Mouse (Mus musculus): ENCODE data around the gene Sirt4. TPM values are rescaled to one million over a fixed set of nuclear protein-coding genes. Genes with fewer than 3 reads are reported as not detected.

Gene Sirt4
- polyA plus RNA-seq, 1 experiment from 2014 or later: 16.2 TPM

DNA sequence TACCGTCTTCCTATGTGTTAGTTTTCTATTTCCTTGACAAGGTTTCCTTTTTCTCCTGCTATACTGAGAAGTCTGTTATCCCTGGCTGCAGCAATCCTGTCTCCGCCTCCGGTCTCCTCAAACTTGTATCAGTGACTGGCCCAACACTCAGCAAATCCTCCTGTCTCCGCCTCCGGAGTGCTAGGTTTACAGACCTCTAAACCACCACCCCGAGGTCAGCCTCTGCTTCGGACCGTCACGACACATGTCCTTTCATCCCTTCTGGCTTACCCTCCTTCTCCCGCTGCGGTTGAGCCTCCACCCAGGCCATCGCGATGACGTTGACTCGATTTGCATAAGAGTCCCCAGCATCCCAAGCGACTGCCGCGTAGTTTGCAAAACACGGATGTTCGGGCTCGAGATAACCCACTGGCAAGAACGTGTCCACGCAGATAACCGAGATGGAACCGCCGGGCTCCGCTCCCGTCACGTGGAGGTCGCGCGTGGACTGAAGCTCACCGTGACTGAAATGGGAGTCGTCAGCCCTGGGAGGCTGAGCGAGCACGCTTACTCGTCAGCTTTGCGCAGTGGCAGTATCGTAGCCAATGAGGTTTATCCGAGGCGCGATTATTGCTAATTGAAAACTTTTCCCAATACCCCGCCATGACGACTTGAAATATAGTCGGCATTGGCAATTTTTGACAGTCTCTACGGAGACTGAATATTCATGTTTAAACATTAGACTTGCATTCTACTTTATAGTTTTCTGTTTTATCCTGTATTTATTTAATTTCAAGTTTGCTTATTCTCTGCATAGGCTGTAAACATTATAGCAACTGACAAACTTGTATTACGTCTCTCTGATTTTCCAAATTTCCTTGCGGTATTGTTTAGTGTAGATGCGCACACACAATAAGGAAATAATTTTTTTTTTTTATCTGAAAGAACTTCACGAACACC, 5.4 kb upstream of the Sirt4 start:
- ATAC-seq (ENCODE audit: low FRiP score) (peak; percentile 86), DNase-seq (ENCODE audit: low spot score, missing footprints) (peak; percentile 98)
- peaks cover 12% of the 10 kb centered on the region for H3K4me1 ChIP-seq (ENCODE audit: control insufficient read depth, insufficient read depth, low read length)
- peak overlapping the region; percentile 19 for H3K4me3 ChIP-seq (ENCODE audit: low read depth, low read length)
- H3K27ac ChIP-seq (ENCODE audit: low read depth, low read length): peak overlapping the region; percentile 100
- no peaks in the 10 kb centered on the region for H3K9me3 ChIP-seq (ENCODE audit: control insufficient read depth, low read length)
- H3K4me2 ChIP-seq: peak overlapping the region; percentile 36
- H3K9ac ChIP-seq (ENCODE audit: low read length): peak overlapping the region; percentile 90
- no peaks in the 10 kb centered on the region for H3K36me3 ChIP-seq (ENCODE audit: control insufficient read depth, insufficient read depth, low read length)
- WGBS: under 1% methylated on average over 50 of the region's 50 CpGs
- no peaks in the 10 kb centered on the region for H3K27me3 ChIP-seq (ENCODE audit: control insufficient read depth, insufficient read depth, low read length)

DNA sequence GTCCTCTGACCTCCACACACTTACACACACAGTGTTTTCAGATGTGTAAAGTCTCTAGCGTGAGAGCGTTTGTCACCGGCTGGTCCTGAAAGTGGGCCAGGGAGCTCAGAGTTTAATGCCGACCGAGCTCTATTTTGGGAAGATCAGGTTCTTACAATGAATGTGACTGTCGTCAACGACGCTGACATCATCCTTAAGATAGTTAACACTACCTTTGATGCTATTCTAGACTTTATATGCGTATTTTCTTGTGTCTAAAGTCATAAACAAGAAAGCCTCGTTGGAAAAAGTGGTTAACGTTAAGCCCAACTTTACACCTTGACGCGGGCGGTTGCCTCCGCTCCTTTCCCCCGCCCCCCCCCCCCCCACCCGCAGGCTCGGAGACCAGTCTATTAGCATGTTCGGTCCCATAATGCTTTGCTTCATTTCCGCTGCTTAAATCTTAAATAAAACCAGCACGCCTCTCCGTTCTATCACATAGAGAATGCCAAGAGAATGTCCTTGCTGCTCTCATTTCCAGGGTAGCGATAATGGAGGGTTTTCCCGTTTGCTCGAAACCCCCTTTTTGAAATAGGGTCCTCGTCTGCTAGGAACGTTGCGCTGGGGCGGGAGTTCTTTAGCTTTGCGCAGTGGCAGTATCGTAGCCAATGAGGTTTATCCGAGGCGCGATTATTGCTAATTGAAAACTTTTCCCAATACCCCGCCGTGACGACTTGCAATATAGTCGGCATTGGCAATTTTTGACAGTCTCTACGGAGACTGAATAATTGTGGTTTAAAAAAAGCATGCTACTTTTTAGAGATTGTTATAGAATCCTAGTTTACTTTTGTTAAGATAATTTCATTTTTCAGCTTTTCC, 4.5 kb upstream of the Sirt4 start:
- peaks cover 12% of the 10 kb centered on the region for H3K4me1 ChIP-seq (ENCODE audit: control insufficient read depth, insufficient read depth, low read length)
- 1% methylated on average over 39 of the region's 39 CpGs for WGBS
- no peaks in the 10 kb centered on the region for H3K27me3 ChIP-seq (ENCODE audit: control insufficient read depth, insufficient read depth, low read length)
- peak overlapping the region; percentile 19 for H3K4me3 ChIP-seq (ENCODE audit: low read depth, low read length)
- peak overlapping the region; percentile 36 for H3K4me2 ChIP-seq
- H3K9me3 ChIP-seq (ENCODE audit: control insufficient read depth, low read length): no peaks in the 10 kb centered on the region
- ATAC-seq (ENCODE audit: low FRiP score) (peak; percentile 76), DNase-seq (ENCODE audit: low spot score, missing footprints) (peak; percentile 98)
- peak overlapping the region; percentile 90 for H3K9ac ChIP-seq (ENCODE audit: low read length)
- peak overlapping the region; percentile 100 for H3K27ac ChIP-seq (ENCODE audit: low read depth, low read length)
- H3K36me3 ChIP-seq (ENCODE audit: control insufficient read depth, insufficient read depth, low read length): no peaks in the 10 kb centered on the region

DNA sequence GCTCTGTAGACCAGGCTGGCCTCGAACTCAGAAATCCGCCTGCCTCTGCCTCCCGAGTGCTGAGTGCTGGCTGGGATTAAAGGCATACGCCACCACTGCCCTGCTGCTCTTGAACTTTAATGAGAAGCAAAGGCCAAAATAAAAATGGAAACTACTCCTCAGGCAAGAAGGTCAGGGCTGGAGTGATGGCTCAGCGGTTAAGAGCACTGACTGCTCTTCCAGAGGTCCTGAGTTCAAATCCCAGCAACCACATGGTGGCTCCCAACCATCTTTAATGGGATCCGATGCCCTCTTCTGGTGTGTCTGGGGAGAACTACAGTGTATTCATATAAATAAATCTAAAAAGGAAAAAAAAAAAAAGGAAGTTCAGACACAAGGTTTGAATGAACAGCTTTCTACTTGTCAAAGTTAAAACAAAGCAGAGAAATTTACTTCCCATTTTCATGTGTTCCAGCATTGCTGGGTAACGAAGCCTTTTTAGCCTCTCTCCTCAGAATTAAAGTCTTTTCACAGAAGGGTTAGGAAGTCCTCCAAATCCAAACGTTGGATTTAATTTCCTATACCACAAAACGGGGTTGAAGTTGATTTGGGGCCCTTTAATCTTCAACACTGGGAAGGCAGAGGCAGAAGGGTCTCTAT, 3.5 kb upstream of the Sirt4 start:
- DNase-seq (ENCODE audit: low spot score, missing footprints) (no peak), ATAC-seq (ENCODE audit: low FRiP score) (no peak)
- H3K27me3 ChIP-seq (ENCODE audit: control insufficient read depth, insufficient read depth, low read length): no peaks in the 10 kb centered on the region
- H3K27ac ChIP-seq (ENCODE audit: low read depth, low read length): no peak overlapping the region
- no peaks in the 10 kb centered on the region for H3K9me3 ChIP-seq (ENCODE audit: control insufficient read depth, low read length)
- WGBS: 76% methylated on average over 9 of the region's 9 CpGs
- peaks cover 20% of the 10 kb centered on the region for H3K4me1 ChIP-seq (ENCODE audit: control insufficient read depth, insufficient read depth, low read length)
- H3K4me3 ChIP-seq (ENCODE audit: low read depth, low read length): no peak overlapping the region
- H3K36me3 ChIP-seq (ENCODE audit: control insufficient read depth, insufficient read depth, low read length): no peaks in the 10 kb centered on the region
- no peak overlapping the region for H3K4me2 ChIP-seq
- no peak overlapping the region for H3K9ac ChIP-seq (ENCODE audit: low read length)

DNA sequence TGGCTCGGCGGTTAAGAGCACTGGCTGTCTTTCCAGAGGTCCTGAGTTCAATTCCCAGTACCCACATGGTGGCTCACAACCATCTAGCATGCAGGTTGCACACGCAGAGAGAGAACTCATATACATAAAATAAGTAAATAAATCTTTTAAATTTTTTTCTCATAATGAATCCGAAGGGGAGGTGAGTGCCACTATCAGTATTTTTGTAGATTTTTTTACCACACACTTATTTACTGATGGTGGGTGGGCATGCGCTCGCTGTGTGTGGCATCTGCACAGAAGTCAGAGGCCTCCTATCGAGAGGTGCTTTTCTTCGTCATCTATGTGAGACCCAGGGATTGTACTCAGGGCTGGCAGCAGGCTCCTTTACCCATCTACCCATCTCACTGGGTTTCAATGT, 2.8 kb upstream of the Sirt4 start:
- H3K4me1 ChIP-seq (ENCODE audit: control insufficient read depth, insufficient read depth, low read length): peaks cover 23% of the 10 kb centered on the region
- H3K27me3 ChIP-seq (ENCODE audit: control insufficient read depth, insufficient read depth, low read length): 0 out of 2 replicates have a peak, but pooled peaks cover under 1% of the 10 kb centered on the region
- WGBS: 83% methylated on average over 8 of the region's 8 CpGs
- no peak overlapping the region for H3K4me2 ChIP-seq
- H3K9ac ChIP-seq (ENCODE audit: low read length): no peak overlapping the region
- H3K9me3 ChIP-seq (ENCODE audit: control insufficient read depth, low read length): no peaks in the 10 kb centered on the region
- H3K36me3 ChIP-seq (ENCODE audit: control insufficient read depth, insufficient read depth, low read length): no peaks in the 10 kb centered on the region
- ATAC-seq (ENCODE audit: low FRiP score): no peak
- H3K27ac ChIP-seq (ENCODE audit: low read depth, low read length): no peak overlapping the region
- H3K4me3 ChIP-seq (ENCODE audit: low read depth, low read length): no peak overlapping the region
- DNase-seq (ENCODE audit: low spot score, missing footprints): peak; percentile 74

DNA sequence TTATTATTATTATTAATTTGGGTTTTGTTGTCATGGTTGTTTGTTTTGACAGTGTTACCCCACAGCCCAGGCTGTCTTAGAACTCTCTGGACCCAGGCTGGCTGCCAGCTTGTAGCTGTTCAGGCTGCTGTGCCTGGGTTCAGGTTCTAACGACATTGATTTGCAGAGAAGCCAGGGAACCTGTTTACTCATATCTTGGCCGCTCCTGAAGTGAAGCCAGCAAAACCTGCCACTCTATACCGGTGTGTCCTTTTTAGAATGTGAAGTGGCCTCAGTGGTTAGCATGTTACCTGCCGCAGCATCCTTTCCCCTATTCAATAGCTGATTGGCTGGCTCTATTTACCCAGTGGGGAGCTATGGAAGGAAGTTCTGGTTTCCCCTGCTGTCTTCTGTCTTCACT, 2.2 kb upstream of the Sirt4 start:
- DNase-seq (ENCODE audit: low spot score, missing footprints) (peak; percentile 60), ATAC-seq (ENCODE audit: low FRiP score) (no peak)
- Histone ChIP-seq H3K4me2 (no peak overlapping the region), H3K27me3 (ENCODE audit: control insufficient read depth, insufficient read depth, low read length) (0 out of 2 replicates have a peak, but pooled peaks cover 2% of the 10 kb centered on the region), H3K36me3 (ENCODE audit: control insufficient read depth, insufficient read depth, low read length) (no peaks in the 10 kb centered on the region), H3K4me1 (ENCODE audit: control insufficient read depth, insufficient read depth, low read length) (peaks cover 18% of the 10 kb centered on the region), H3K9me3 (ENCODE audit: control insufficient read depth, low read length) (no peaks in the 10 kb centered on the region), H3K9ac (ENCODE audit: low read length) (no peak overlapping the region; the same call in 1 of the 2 replicates), H3K4me3 (ENCODE audit: low read depth, low read length) (no peak overlapping the region), H3K27ac (ENCODE audit: low read depth, low read length) (no peak overlapping the region)
- WGBS: 61% methylated on average over 4 of the region's 4 CpGs

DNA sequence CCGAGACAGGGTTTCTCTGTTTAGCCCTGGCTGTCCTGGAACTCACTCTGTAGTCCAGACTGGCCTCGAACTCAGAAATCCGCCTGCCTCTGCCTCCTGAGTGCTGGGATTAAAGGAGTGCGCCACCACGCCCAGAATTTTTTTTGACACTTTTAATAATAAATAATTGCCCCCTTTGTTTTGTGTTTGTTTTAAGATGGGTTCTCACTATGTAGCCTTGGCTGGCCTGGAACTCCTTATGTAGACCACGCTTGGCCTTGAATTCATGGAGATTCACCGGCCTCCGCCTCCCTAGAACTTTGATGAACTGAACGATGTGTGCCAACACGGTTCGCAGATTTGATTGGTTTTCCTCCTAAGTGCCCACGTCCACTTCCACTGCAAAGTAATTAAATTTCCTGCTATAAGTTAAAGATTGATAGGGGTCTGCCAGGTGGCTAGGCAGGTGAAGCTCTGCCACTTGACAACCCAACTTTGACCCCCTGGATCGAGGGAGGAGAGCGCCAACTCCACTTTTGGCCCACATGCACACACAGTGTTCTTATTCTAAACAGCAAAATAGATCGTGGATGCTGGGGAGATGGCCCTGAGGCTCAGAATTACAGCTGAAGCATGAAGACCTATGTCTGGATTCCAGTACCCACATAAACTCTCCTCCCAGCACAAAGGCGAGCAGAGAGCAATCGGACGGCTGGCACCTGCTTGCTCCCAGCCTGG, 1.1 kb upstream of the Sirt4 start:
- DNase-seq (ENCODE audit: low spot score, missing footprints): peak; percentile 51
- no peak overlapping the region for H3K4me2 ChIP-seq
- H3K36me3 ChIP-seq (ENCODE audit: control insufficient read depth, insufficient read depth, low read length): no peaks in the 10 kb centered on the region
- WGBS: 91% methylated on average over 18 of the region's 18 CpGs
- ATAC-seq (ENCODE audit: low FRiP score): no peak
- H3K9ac ChIP-seq (ENCODE audit: low read length): no peak overlapping the region
- H3K4me1 ChIP-seq (ENCODE audit: control insufficient read depth, insufficient read depth, low read length): peaks cover 15% of the 10 kb centered on the region; the same call in 1 of the 2 replicates
- H3K4me3 ChIP-seq (ENCODE audit: low read depth, low read length): no peak overlapping the region
- H3K27me3 ChIP-seq (ENCODE audit: control insufficient read depth, insufficient read depth, low read length): 0 out of 2 replicates have a peak, but pooled peaks cover 5% of the 10 kb centered on the region
- H3K27ac ChIP-seq (ENCODE audit: low read depth, low read length): no peak overlapping the region
- no peaks in the 10 kb centered on the region for H3K9me3 ChIP-seq (ENCODE audit: control insufficient read depth, low read length)

DNA sequence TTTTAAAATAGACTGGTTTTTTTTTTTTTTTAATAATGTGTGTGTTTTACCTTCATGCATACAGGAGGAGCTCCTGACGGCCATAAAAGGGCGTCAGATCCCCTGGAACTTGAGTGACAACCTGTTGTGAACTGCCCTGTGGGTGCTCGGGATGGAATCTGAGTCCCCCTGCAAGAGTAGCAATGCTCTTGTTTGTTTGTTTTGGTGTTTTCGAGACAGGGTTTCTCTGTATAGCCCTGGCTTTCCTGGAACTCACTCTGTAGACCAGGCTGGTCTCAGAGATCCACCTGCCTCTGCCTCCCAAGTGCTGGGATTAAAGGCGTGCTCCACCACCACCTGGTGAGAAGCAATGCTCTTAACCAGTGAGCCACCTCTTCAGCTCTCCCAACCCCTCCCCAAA, 471 bp upstream of the Sirt4 start:
- ATAC-seq (ENCODE audit: low FRiP score) (no peak), DNase-seq (ENCODE audit: low spot score, missing footprints) (peak; percentile 80)
- H3K9ac ChIP-seq (ENCODE audit: low read length): peak overlapping the region; percentile 57; the same call in 1 of the 2 replicates
- 82% methylated on average over 5 of the region's 5 CpGs for WGBS
- H3K36me3 ChIP-seq (ENCODE audit: control insufficient read depth, insufficient read depth, low read length): no peaks in the 10 kb centered on the region
- H3K9me3 ChIP-seq (ENCODE audit: control insufficient read depth, low read length): no peaks in the 10 kb centered on the region
- peak overlapping the region; percentile 68 for H3K4me2 ChIP-seq
- H3K4me3 ChIP-seq (ENCODE audit: low read depth, low read length): peak overlapping the region; percentile 35; the same call in 1 of the 2 replicates
- H3K27ac ChIP-seq (ENCODE audit: low read depth, low read length): no peak overlapping the region
- H3K4me1 ChIP-seq (ENCODE audit: control insufficient read depth, insufficient read depth, low read length): peaks cover 14% of the 10 kb centered on the region
- H3K27me3 ChIP-seq (ENCODE audit: control insufficient read depth, insufficient read depth, low read length): peaks cover 6% of the 10 kb centered on the region

DNA sequence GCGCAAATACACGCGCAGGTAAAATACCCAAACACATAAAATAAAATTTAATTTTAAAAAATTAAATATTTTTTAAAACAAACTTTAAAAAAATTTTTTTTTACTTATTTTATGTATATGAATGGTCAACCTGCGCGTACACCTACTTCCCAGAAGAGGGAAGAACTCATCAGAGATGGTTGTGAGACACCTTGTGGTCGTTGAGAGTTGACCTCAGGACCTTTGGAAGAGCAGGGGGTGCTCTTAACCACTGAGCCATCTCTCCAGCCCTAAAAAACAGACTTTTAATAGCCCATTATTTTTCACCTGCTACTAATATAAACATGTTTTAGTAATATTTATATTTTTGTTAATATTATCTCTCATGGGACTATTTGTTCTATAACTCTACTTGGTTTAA, 1.1 kb downstream of the Sirt4 start:
- H3K4me3 ChIP-seq (ENCODE audit: low read depth, low read length): no peak overlapping the region
- ATAC-seq (ENCODE audit: low FRiP score) (no peak), DNase-seq (ENCODE audit: low spot score, missing footprints) (peak; percentile 87)

More for the DNA sequence above, 1.1 kb downstream of the Sirt4 start:
- peaks cover 11% of the 10 kb centered on the region for H3K4me1 ChIP-seq (ENCODE audit: control insufficient read depth, insufficient read depth, low read length)
- H3K27ac ChIP-seq (ENCODE audit: low read depth, low read length): no peak overlapping the region
- no peak overlapping the region; the same call in 1 of the 2 replicates for H3K9ac ChIP-seq (ENCODE audit: low read length)
- H3K9me3 ChIP-seq (ENCODE audit: control insufficient read depth, low read length): no peaks in the 10 kb centered on the region
- no peaks in the 10 kb centered on the region for H3K36me3 ChIP-seq (ENCODE audit: control insufficient read depth, insufficient read depth, low read length)
- peaks cover 12% of the 10 kb centered on the region for H3K27me3 ChIP-seq (ENCODE audit: control insufficient read depth, insufficient read depth, low read length)
- 20% methylated on average over 6 of the region's 6 CpGs for WGBS
- peak overlapping the region; percentile 28; the same call in 1 of the 2 replicates for H3K4me2 ChIP-seq
